Comparison of ENCODE assay signal across 18 mouse cellular contexts in genomic region chr8:15468540-15469476, GRCm38 (mm10).
"Had no signal": no experiment of that assay in that cellular context is flagged by ENCODE, and none has a peak within 500 bp of the region (broad histone marks: within the 10 kb centered on the region; RNA-seq: fewer than 3 reads in every experiment).

No protein-coding gene starts in this region.

- H3K4me3 ChIP-seq: midbrain, embryonic 10.5 days; midbrain, embryonic 13.5 days; myocyte; neural tube, embryonic 13.5 days; neural tube, embryonic 15.5 days had no signal

- H3K4me1 ChIP-seq: midbrain, embryonic 10.5 days; midbrain, embryonic 13.5 days; neural tube, embryonic 13.5 days; neural tube, embryonic 15.5 days had no signal

- H3K27me3 ChIP-seq: midbrain, embryonic 13.5 days; neural tube, embryonic 13.5 days; neural tube, embryonic 15.5 days had no signal

- H3K4me2 ChIP-seq: lung, embryonic 14.5 days; midbrain, embryonic 13.5 days; neural tube, embryonic 13.5 days; neural tube, embryonic 15.5 days had no signal

- H3K9ac ChIP-seq: lung, embryonic 14.5 days; midbrain, embryonic 13.5 days; neural tube, embryonic 13.5 days; neural tube, embryonic 15.5 days had no signal

- DNase-seq: lung, adult 18-20 months; lung, embryonic 14.5 days; lung, postnatal 10 days; lung, postnatal 4 days; retina, postnatal 1 day; right cerebral cortex, adult 18-20 months; right cerebral cortex, postnatal 25 days; right cerebral cortex, postnatal 4 days; spleen, adult 18-20 months; thymus, adult 18-20 months; thymus, postnatal 14 days; thymus, postnatal 36 days had no signal

- H3K36me3 ChIP-seq: midbrain, embryonic 10.5 days; midbrain, embryonic 13.5 days; neural tube, embryonic 13.5 days; neural tube, embryonic 15.5 days had no signal

- H3K27ac ChIP-seq: midbrain, embryonic 10.5 days; midbrain, embryonic 13.5 days; neural tube, embryonic 13.5 days; neural tube, embryonic 15.5 days had no signal

- H3K9me3 ChIP-seq: midbrain, embryonic 10.5 days; midbrain, embryonic 13.5 days; neural tube, embryonic 13.5 days; neural tube, embryonic 15.5 days had no signal

- ATAC-seq: midbrain, embryonic 13.5 days; midbrain, embryonic 16.5 days had no signal
